Mouse (Mus musculus) forebrain, embryonic 12.5 days (tissue): Measurements from ENCODE around the gene Gm10337. TPM values are rescaled to one million over a fixed set of nuclear protein-coding genes. Genes with fewer than 3 reads are reported as not detected.

ENCODE experiments used
- ATAC-seq: fragments of 200-750 bp; cut with Nextera tagmentation; 2 replicates; pipeline ENCODE4 v1.8.0; 2017; ENCODE audit warnings: moderate TSS enrichment; ENCODE audit not compliant: low FRiP score
- H3K27ac ChIP-seq: fragments of 300-500 bp; sonication (generic); 2 replicates; pipeline ENCODE4 v1.5.1; 2016; ENCODE audit warnings: mild to moderate bottlenecking
- H3K27me3 ChIP-seq: fragments of 300-500 bp; sonication (generic); 2 replicates; pipeline ENCODE4 v1.6.1; 2016; ENCODE audit warnings: mild to moderate bottlenecking
- H3K36me3 ChIP-seq: fragments of 300-500 bp; sonication (generic); replicated peaks from 2 replicates; pipeline ENCODE4 v1.6.1; 2016; ENCODE audit warnings: mild to moderate bottlenecking
- H3K4me1 ChIP-seq: fragments of 300-500 bp; sonication (generic); 2 replicates; pipeline ENCODE4 v1.6.1; 2016
- H3K4me2 ChIP-seq: fragments of 300-500 bp; sonication (generic); 2 replicates; pipeline ENCODE4 v1.6.1; 2016; ENCODE audit warnings: mild to moderate bottlenecking, moderate library complexity
- H3K4me3 ChIP-seq: fragments of 300-500 bp; sonication (generic); replicated peaks from 2 replicates; pipeline ENCODE4 v1.5.1; 2016; ENCODE audit warnings: mild to moderate bottlenecking
- H3K9ac ChIP-seq: fragments of 300-500 bp; sonication (generic); 2 replicates; pipeline ENCODE4 v1.6.1; 2016; ENCODE audit warnings: mild to moderate bottlenecking
- H3K9me3 ChIP-seq: fragments of 300-500 bp; sonication (generic); 2 replicates; pipeline ENCODE4 v1.6.1; 2016
- WGBS: fragments of 180-500 bp; shearing (Covaris S2); methylation state at CpG from one replicate; pipeline ENCODE4 v1.1.7; 2016; 5-methylcytosine and 5-hydroxymethylcytosine counted together
- polyA plus RNA-seq: library from polyadenylated mRNA; unstranded; fragments of >200 nt; fragmentation: Nextera tagmentation; extraction: Ambion mirVana; gene quantifications from 2 replicates; pipeline ENCODE4 v1.2.1, GENCODE M21; 2016

Gene Gm10337
- polyA plus RNA-seq, 1 experiment from 2014 or later, result 7.9 TPM

DNA sequence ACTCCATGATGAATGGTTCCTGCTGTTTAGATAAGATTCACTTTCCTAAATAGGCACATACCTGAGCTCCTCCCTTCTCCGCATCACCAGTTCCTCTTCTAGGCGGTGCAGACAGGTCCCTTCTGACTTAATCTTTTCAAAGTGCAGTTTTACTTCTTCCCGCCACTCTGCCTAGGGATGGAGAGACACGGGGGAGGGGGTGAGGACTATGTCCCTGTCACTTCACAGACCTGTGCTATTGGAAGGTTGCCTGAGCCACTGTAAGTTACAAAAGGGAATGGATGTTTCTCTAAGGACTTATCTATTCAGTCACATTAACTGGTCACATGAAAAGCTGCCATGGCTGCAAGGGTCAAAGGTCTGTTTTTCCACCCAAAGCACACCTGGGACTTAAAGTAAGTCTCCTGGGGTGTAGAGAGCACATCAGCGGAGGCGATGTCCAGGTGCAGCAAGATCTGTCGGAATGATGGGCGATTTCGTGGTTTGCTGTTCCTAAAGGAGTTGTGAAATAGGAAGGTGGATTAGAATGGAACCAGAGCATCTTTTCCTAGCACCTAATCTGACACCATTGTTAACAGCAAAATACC, 1.2 kb upstream of the Gm10337 start:
- no peaks in the 10 kb centered on the region for H3K4me1 ChIP-seq
- no peak for ATAC-seq
- H3K9ac ChIP-seq, result no peak overlapping the region
- 79% methylated on average over 9 of the region's 9 CpGs for WGBS
- no peaks in the 10 kb centered on the region for H3K9me3 ChIP-seq
- no peak overlapping the region for H3K4me2 ChIP-seq
- no peaks in the 10 kb centered on the region for H3K27me3 ChIP-seq
- peaks cover 83% of the 10 kb centered on the region for H3K36me3 ChIP-seq
- H3K4me3 ChIP-seq, result no peak overlapping the region
- no peak overlapping the region for H3K27ac ChIP-seq

GRCm38 (mm10) chr15:102503924-102504782, 631 bp downstream of the Gm10337 start:
- Histone ChIP-seq H3K36me3 (peaks cover 78% of the 10 kb centered on the region), H3K27me3 (no peaks in the 10 kb centered on the region), H3K9ac (no peak overlapping the region), H3K4me2 (no peak overlapping the region), H3K4me1 (peaks cover 5% of the 10 kb centered on the region; the same call in 1 of the 2 replicates), H3K9me3 (no peaks in the 10 kb centered on the region), H3K4me3 (no peak overlapping the region), H3K27ac (no peak overlapping the region)
- ATAC-seq, result no peak
- 90% methylated on average over 9 of the region's 9 CpGs for WGBS

GRCm38 (mm10) chr15:102505073-102505769, 1.7 kb downstream of the Gm10337 start:
- peaks cover 68% of the 10 kb centered on the region for H3K36me3 ChIP-seq
- no peak overlapping the region for H3K9ac ChIP-seq
- no peaks in the 10 kb centered on the region for H3K27me3 ChIP-seq
- 86% methylated on average over 12 of the region's 12 CpGs for WGBS
- peaks cover 15% of the 10 kb centered on the region for H3K4me1 ChIP-seq
- no peak overlapping the region; the same call in 1 of the 2 replicates for H3K4me2 ChIP-seq
- no peak overlapping the region for H3K4me3 ChIP-seq
- no peak for ATAC-seq
- no peaks in the 10 kb centered on the region for H3K9me3 ChIP-seq
- H3K27ac ChIP-seq, result 0 out of 2 replicates have a peak overlapping the region, but pooled peaks have one; percentile 13

- H3K36me3 ChIP-seq, result peaks cover 61% of the 10 kb centered on the region
- 94% methylated on average over 9 of the region's 9 CpGs for WGBS
Observed at GRCm38 (mm10) chr15:102505770-102506463, 2.4 kb downstream of the Gm10337 start.

GRCm38 (mm10) chr15:102506464-102506830, 2.9 kb downstream of the Gm10337 start:
- Histone ChIP-seq H3K27me3 (no peaks in the 10 kb centered on the region), H3K36me3 (peaks cover 55% of the 10 kb centered on the region), H3K9me3 (no peaks in the 10 kb centered on the region), H3K4me2 (no peak overlapping the region), H3K27ac (no peak overlapping the region), H3K4me3 (no peak overlapping the region), H3K9ac (no peak overlapping the region), H3K4me1 (peaks cover 26% of the 10 kb centered on the region)
- WGBS, result 79% methylated on average over 2 of the region's 2 CpGs
- ATAC-seq, result no peak

More at GRCm38 (mm10) chr15:102505770-102506463, 2.4 kb downstream of the Gm10337 start:
- no peak overlapping the region for H3K4me3 ChIP-seq
- no peak overlapping the region for H3K9ac ChIP-seq
- H3K4me2 ChIP-seq, result no peak overlapping the region
- ATAC-seq, result no peak
- no peaks in the 10 kb centered on the region for H3K27me3 ChIP-seq
- H3K9me3 ChIP-seq, result no peaks in the 10 kb centered on the region
- no peak overlapping the region for H3K27ac ChIP-seq
- H3K4me1 ChIP-seq, result peaks cover 21% of the 10 kb centered on the region

- H3K4me1 ChIP-seq, result peaks cover 30% of the 10 kb centered on the region
- peaks cover 51% of the 10 kb centered on the region for H3K36me3 ChIP-seq
- H3K4me3 ChIP-seq, result no peak overlapping the region
- ATAC-seq, result no peak
- no peak overlapping the region for H3K9ac ChIP-seq
- H3K4me2 ChIP-seq, result no peak overlapping the region
- no peak overlapping the region for H3K27ac ChIP-seq
- H3K27me3 ChIP-seq, result no peaks in the 10 kb centered on the region
- no peaks in the 10 kb centered on the region for H3K9me3 ChIP-seq
- WGBS, result 96% methylated on average over 1 of the region's 1 CpGs
Observed at GRCm38 (mm10) chr15:102506864-102507263, 3.3 kb downstream of the Gm10337 start.

GRCm38 (mm10) chr15:102507561-102507960, 4.0 kb downstream of the Gm10337 start:
- Histone ChIP-seq H3K4me2 (no peak overlapping the region), H3K36me3 (peaks cover 44% of the 10 kb centered on the region), H3K9me3 (no peaks in the 10 kb centered on the region), H3K27me3 (no peaks in the 10 kb centered on the region), H3K27ac (no peak overlapping the region), H3K9ac (no peak overlapping the region), H3K4me1 (peaks cover 37% of the 10 kb centered on the region), H3K4me3 (no peak overlapping the region)
- ATAC-seq, result no peak

DNA sequence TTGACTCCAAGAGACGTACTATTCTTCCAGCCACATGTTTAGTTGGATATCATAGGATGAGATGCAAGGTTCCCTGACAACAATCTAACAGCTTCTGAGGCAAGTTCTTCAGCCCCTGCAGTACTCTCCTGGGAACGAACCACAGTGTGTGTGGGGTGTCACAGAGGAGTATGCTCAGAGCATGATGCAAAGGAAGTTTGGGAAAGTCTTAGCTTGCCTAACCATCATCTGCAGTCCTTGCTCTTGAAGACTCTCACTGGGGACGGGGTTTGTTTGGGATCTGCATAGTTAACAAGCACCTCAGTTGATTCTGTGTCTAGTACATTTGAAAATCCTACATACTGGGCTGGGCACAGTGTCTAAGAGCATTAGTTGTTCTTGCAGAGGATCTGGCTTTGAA, 4.8 kb downstream of the Gm10337 start:
- Histone ChIP-seq H3K27me3 (no peaks in the 10 kb centered on the region), H3K9ac (no peak overlapping the region), H3K9me3 (no peaks in the 10 kb centered on the region), H3K4me2 (no peak overlapping the region), H3K4me1 (peaks cover 44% of the 10 kb centered on the region), H3K4me3 (no peak overlapping the region), H3K36me3 (peaks cover 36% of the 10 kb centered on the region), H3K27ac (no peak overlapping the region)
- ATAC-seq, result no peak
- WGBS, result 90% methylated on average over 3 of the region's 3 CpGs

GRCm38 (mm10) chr15:102510110-102510509, 6.6 kb downstream of the Gm10337 start:
- Histone ChIP-seq H3K9ac (peak overlapping the region; percentile 72), H3K9me3 (no peaks in the 10 kb centered on the region), H3K27ac (peak overlapping the region; percentile 90), H3K4me1 (peaks cover 59% of the 10 kb centered on the region), H3K36me3 (peaks cover 19% of the 10 kb centered on the region), H3K4me3 (peak overlapping the region; percentile 59), H3K4me2 (peak overlapping the region; percentile 71), H3K27me3 (no peaks in the 10 kb centered on the region)
- 6% methylated on average over 9 of the region's 9 CpGs for WGBS
- peak; percentile 57 for ATAC-seq

DNA sequence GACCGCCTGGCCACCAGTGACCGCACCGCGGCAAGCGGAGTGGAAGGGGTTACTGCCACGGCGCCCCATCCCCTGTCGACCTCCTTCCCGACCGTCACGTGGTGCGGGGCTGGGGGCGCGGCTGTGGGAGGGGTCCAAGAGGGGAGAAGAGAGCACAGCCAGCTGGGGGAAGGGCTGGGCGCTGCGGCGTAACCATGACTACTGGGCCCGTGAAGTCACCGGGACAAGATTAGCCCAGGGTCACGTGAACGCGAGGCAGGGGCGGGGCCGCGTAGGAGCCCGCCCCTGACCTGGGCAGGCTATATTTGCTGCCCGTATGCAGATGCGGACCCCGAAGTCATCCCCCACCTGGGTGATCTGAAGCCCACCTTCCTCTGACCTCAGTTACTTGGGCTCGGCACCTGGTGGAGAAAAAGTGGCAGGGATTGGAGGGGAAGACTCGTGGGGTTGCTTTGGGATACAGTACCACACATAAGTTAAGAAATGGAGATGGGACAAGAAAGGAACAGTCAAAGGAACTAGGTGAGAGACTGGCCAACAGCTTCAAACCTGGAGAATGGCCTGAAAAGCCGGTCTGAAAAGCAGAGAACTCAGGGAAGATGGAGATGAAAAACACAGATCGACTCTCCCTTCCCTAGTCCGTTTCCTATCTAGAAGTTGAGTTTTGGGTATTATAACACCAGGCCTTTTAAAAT, 7.2 kb downstream of the Gm10337 start:
- peaks cover 12% of the 10 kb centered on the region for H3K36me3 ChIP-seq
- peak overlapping the region; percentile 71 for H3K4me2 ChIP-seq
- H3K9ac ChIP-seq, result peak overlapping the region; percentile 72
- ATAC-seq, result peak; percentile 96
- H3K27ac ChIP-seq, result peak overlapping the region; percentile 90
- no peaks in the 10 kb centered on the region for H3K9me3 ChIP-seq
- no peaks in the 10 kb centered on the region for H3K27me3 ChIP-seq
- peak overlapping the region; percentile 59 for H3K4me3 ChIP-seq
- 3% methylated on average over 34 of the region's 34 CpGs for WGBS
- H3K4me1 ChIP-seq, result peaks cover 66% of the 10 kb centered on the region

GRCm38 (mm10) chr15:102511285-102511833, 7.8 kb downstream of the Gm10337 start:
- Histone ChIP-seq H3K9me3 (no peaks in the 10 kb centered on the region), H3K36me3 (peaks cover 12% of the 10 kb centered on the region), H3K4me3 (peak overlapping the region; percentile 59; the same call in 1 of the 2 replicates), H3K27me3 (no peaks in the 10 kb centered on the region), H3K27ac (peak overlapping the region; percentile 90), H3K4me1 (peaks cover 71% of the 10 kb centered on the region), H3K9ac (peak overlapping the region; percentile 30; the same call in 1 of the 2 replicates), H3K4me2 (peak overlapping the region; percentile 71)
- no peak for ATAC-seq
- WGBS, result 15% methylated on average over 6 of the region's 6 CpGs
